ENCODE assay signal across 18 mouse cellular contexts in the genomic region with DNA sequence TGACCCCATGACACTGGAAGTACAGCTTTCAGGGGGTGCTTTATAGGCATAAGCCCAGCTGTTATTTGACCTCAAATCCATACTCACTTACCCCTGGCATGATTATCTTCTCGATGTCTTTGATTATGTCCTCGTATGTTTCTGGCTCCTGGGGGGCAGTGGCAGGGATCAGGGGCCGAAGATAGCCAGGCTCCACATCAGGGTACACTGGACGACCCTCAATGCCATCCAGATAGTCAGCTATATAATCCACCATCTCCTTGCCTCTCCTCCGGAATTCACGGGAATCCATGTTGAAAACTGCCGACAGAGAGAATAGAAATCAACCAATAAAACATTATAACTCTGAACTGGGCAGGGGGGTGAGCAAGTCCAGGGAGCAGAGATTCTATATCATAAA. TPM values are rescaled to one million over a fixed set of nuclear protein-coding genes. Genes with fewer than 3 reads are reported as not detected.
A peak's percentile ranks its signal among the peaks of the same experiment; 100 is the strongest.
DNase-seq lines count a peak whose midpoint lies in the region; ATAC-seq and TF ChIP-seq lines count a peak whose summit lies in the region.
"Had no signal": no experiment of that assay in that cellular context is flagged by ENCODE, and none has a peak within 500 bp of the region (broad histone marks: within the 10 kb centered on the region; RNA-seq: fewer than 3 reads in every experiment).

No protein-coding gene starts in this region.

- DNase-seq in forebrain, embryonic 10.5 days (ENCODE audit: extremely low spot score, low spot score): no peak
- DNase-seq in forebrain, postnatal 0 days: no peak
- no peak for DNase-seq in heart, adult 2 months
- no peak for DNase-seq in limb, embryonic 10.5 days (ENCODE audit: low spot score)
- DNase-seq in cerebellum, postnatal 25 days: no peak
- no peak for DNase-seq in thymus, postnatal 36 days
- DNase-seq: adrenal gland, adult 2 months; cerebellum, adult 2 months; kidney, adult 2 months; kidney, postnatal 4 days; layer of hippocampus, postnatal 36 days; right cerebral cortex, postnatal 4 days had no signal

- H3K79me2 ChIP-seq in heart, adult 2 months (replicated peaks; ENCODE audit: control insufficient read depth, insufficient read depth, low read length): no peaks in the 10 kb centered on the region

- no peaks in the 10 kb centered on the region for H3K9me3 ChIP-seq in forebrain, embryonic 10.5 days
- no peaks in the 10 kb centered on the region for H3K9me3 ChIP-seq in forebrain, postnatal 0 days (ENCODE audit: low read length)
- H3K9me3 ChIP-seq in heart, embryonic 16.5 days (replicated peaks; ENCODE audit: control insufficient read depth, low read length): no peaks in the 10 kb centered on the region
- H3K9me3 ChIP-seq in E14TG2a.4 (ENCODE audit: low read length): no peaks in the 10 kb centered on the region
- H3K9me3 ChIP-seq in limb, embryonic 10.5 days (replicated peaks): no peaks in the 10 kb centered on the region
- H3K9me3 ChIP-seq: neural tube, embryonic 12.5 days had no signal

- no peak for TF ChIP-seq POLR2A in heart, adult 2 months (IDR thresholded peaks at IDR 0.05; ENCODE audit: insufficient read depth, low read depth, low read length)

- intact Hi-C loops in heart, adult 2 months (cut with DNase I): no loop called here

- peaks cover 70% of the 10 kb centered on the region for H3K4me1 ChIP-seq in forebrain, embryonic 10.5 days
- H3K4me1 ChIP-seq in forebrain, postnatal 0 days (ENCODE audit: insufficient read depth): no peaks in the 10 kb centered on the region
- peaks cover 52% of the 10 kb centered on the region for H3K4me1 ChIP-seq in heart, embryonic 16.5 days (ENCODE audit: control insufficient read depth, insufficient read depth, low read length)
- H3K4me1 ChIP-seq in heart, adult 2 months (ENCODE audit: control insufficient read depth, insufficient read depth, low read length): peaks cover 5% of the 10 kb centered on the region
- H3K4me1 ChIP-seq in E14TG2a.4 (replicated peaks; ENCODE audit: low read depth, low read length): peaks cover 78% of the 10 kb centered on the region
- H3K4me1 ChIP-seq in limb, embryonic 10.5 days: peaks cover 41% of the 10 kb centered on the region

- no peak overlapping the region for H3K4me3 ChIP-seq in forebrain, embryonic 10.5 days
- no peak overlapping the region for H3K4me3 ChIP-seq in forebrain, postnatal 0 days (ENCODE audit: low read depth, low read length)
- no peak overlapping the region for H3K4me3 ChIP-seq in heart, embryonic 16.5 days (ENCODE audit: low read length)
- no peak overlapping the region for H3K4me3 ChIP-seq in heart, adult 2 months
- 0 out of 2 replicates have a peak overlapping the region, but pooled peaks have one; percentile 1 for H3K4me3 ChIP-seq in E14TG2a.4 (replicated peaks; ENCODE audit: low read length)
- H3K4me3 ChIP-seq in limb, embryonic 10.5 days: no peak overlapping the region
- H3K4me3 ChIP-seq: neural tube, embryonic 12.5 days had no signal

- 83% methylated on average over 7 of the region's 7 CpGs for WGBS in forebrain, embryonic 10.5 days
- 94% methylated on average over 7 of the region's 7 CpGs for WGBS in forebrain, postnatal 0 days
- WGBS in heart, embryonic 16.5 days: 80% methylated on average over 7 of the region's 7 CpGs
- 92% methylated on average over 7 of the region's 7 CpGs for WGBS in heart, adult 2 months
- 80% methylated on average over 7 of the region's 7 CpGs for WGBS in limb, embryonic 10.5 days

- no peak for ATAC-seq in forebrain, postnatal 0 days
- ATAC-seq in heart, embryonic 16.5 days (replicated peaks; ENCODE audit: extremely low read depth, insufficient read depth, low FRiP score): no peak
- ATAC-seq: midbrain, embryonic 16.5 days had no signal

- no peak overlapping the region for H3K4me2 ChIP-seq in forebrain, postnatal 0 days (ENCODE audit: low read depth)
- H3K4me2 ChIP-seq in heart, embryonic 16.5 days (ENCODE audit: low read depth, low read length): no peak overlapping the region
- H3K4me2 ChIP-seq: neural tube, embryonic 12.5 days had no signal

- peaks cover 28% of the 10 kb centered on the region for H3K27me3 ChIP-seq in forebrain, embryonic 10.5 days (ENCODE audit: poor library complexity, severe bottlenecking)
- H3K27me3 ChIP-seq in forebrain, postnatal 0 days (ENCODE audit: insufficient read depth, low read length): no peaks in the 10 kb centered on the region
- H3K27me3 ChIP-seq in heart, embryonic 16.5 days (ENCODE audit: control insufficient read depth, insufficient read depth, low read length): no peaks in the 10 kb centered on the region
- no peaks in the 10 kb centered on the region for H3K27me3 ChIP-seq in heart, adult 2 months (ENCODE audit: control insufficient read depth, insufficient read depth, low read length)
- peaks cover 3% of the 10 kb centered on the region for H3K27me3 ChIP-seq in E14TG2a.4 (ENCODE audit: insufficient read depth, low read length)
- no peaks in the 10 kb centered on the region for H3K27me3 ChIP-seq in limb, embryonic 10.5 days (ENCODE audit: low read depth, poor library complexity, severe bottlenecking)
- H3K27me3 ChIP-seq: neural tube, embryonic 12.5 days had no signal

- TF ChIP-seq EP300 in heart, adult 2 months (IDR thresholded peaks at IDR 0.05; ENCODE audit: insufficient read depth, low read depth, low read length): no peak

- H3K9ac ChIP-seq in forebrain, postnatal 0 days: no peak overlapping the region
- 0 out of 2 replicates have a peak overlapping the region, but pooled peaks have one; percentile 18 for H3K9ac ChIP-seq in heart, embryonic 16.5 days (ENCODE audit: low read length)
- H3K9ac ChIP-seq in heart, adult 2 months (ENCODE audit: low read depth, low read length): no peak overlapping the region
- H3K9ac ChIP-seq: neural tube, embryonic 12.5 days had no signal

- H3K36me3 ChIP-seq in forebrain, embryonic 10.5 days (replicated peaks): no peaks in the 10 kb centered on the region
- H3K36me3 ChIP-seq in forebrain, postnatal 0 days (ENCODE audit: insufficient read depth): no peaks in the 10 kb centered on the region
- no peaks in the 10 kb centered on the region for H3K36me3 ChIP-seq in heart, embryonic 16.5 days (ENCODE audit: control insufficient read depth, insufficient read depth)
- H3K36me3 ChIP-seq in heart, adult 2 months (ENCODE audit: control insufficient read depth, insufficient read depth, low read length): no peaks in the 10 kb centered on the region
- no peaks in the 10 kb centered on the region for H3K36me3 ChIP-seq in E14TG2a.4 (ENCODE audit: insufficient read depth, low read length)
- no peaks in the 10 kb centered on the region for H3K36me3 ChIP-seq in limb, embryonic 10.5 days
- H3K36me3 ChIP-seq: neural tube, embryonic 12.5 days had no signal

- no peak for TF ChIP-seq CTCF in forebrain, postnatal 0 days (IDR thresholded peaks at IDR 0.05; ENCODE audit: low read depth)
- TF ChIP-seq CTCF in heart, adult 2 months (IDR thresholded peaks at IDR 0.05): no peak
- no peak for TF ChIP-seq CTCF in E14TG2a.4 (conservative IDR thresholded peaks at IDR 0.05; ENCODE audit: low read length)

- H3K27ac ChIP-seq in forebrain, embryonic 10.5 days: peak overlapping the region; percentile 83
- no peak overlapping the region for H3K27ac ChIP-seq in forebrain, postnatal 0 days (ENCODE audit: low read depth, low read length)
- H3K27ac ChIP-seq in heart, embryonic 16.5 days (ENCODE audit: low read length): peak overlapping the region; percentile 87
- H3K27ac ChIP-seq in heart, adult 2 months: no peak overlapping the region
- H3K27ac ChIP-seq in limb, embryonic 10.5 days: peak overlapping the region; percentile 87
- H3K27ac ChIP-seq: macrophage; neural tube, embryonic 12.5 days had no signal

RNA-seq across cellular contexts. Expression of gene Ddc, which starts 17.6 kb away (rescaled TPM):
- 5.1 and 6.0 TPM in 2 replicates for polyA plus RNA-seq in forebrain, embryonic 10.5 days (2016; fragmentation: Nextera tagmentation; extraction: Ambion mirVana)
- 7.2 and 13.6 TPM in 2 replicates for total RNA-seq in forebrain, postnatal 0 days (2014; rRNA removed)
- polyA plus RNA-seq in forebrain, postnatal 0 days (2015; fragmentation: Nextera tagmentation; extraction: Ambion mirVana): 5.6 and 8.6 TPM in 2 replicates
- 112 TPM in 2 replicates for polyA plus RNA-seq in heart, embryonic 16.5 days (2015; fragmentation: Nextera tagmentation; extraction: Ambion mirVana)
- total RNA-seq in heart, adult 2 months (2021): 1 to 10 TPM in 1 of 2 experiments, under 1 TPM in 1; 0.91 to 1.3 TPM
- 2.3 and 4.4 TPM in 2 replicates for polyA plus RNA-seq in heart, adult 2 months (2012; rRNA removed)
- 5.5 and 6.2 TPM in 2 replicates for polyA plus RNA-seq in limb, embryonic 10.5 days (2016; fragmentation: Nextera tagmentation; extraction: Ambion mirVana)
- total RNA-seq: hematopoietic stem cell, adult 5-6 weeks had no signal
- polyA plus RNA-seq: macrophage had no signal

Comparison
In these comparisons a context has a peak if more than half of its experiments do, and no peak if none do; other contexts are left out.
1. H3K27ac ChIP-seq: peak in forebrain, embryonic 10.5 days (single experiment), heart, embryonic 16.5 days (single experiment) and limb, embryonic 10.5 days (single experiment); none in forebrain, postnatal 0 days (single experiment) and heart, adult 2 months (single experiment).
2. RNA of gene Ddc, which starts 17.6 kb away (polyA plus RNA-seq): 112 TPM in heart, embryonic 16.5 days; 5.6 to 8.6 TPM in forebrain, postnatal 0 days, 5.5 to 6.2 TPM in limb, embryonic 10.5 days, 5.1 to 6.0 TPM in forebrain, embryonic 10.5 days and 2.3 to 4.4 TPM in heart, adult 2 months; every median in the first group is over 10 times any median in the second.